Mouse (Mus musculus) lung, postnatal 14 days (tissue): ENCODE results near the gene Sugct.
"Not testable (repeated sequence)": the region's sequence is repeated elsewhere in the genome, so short reads cannot be mapped to it uniquely, and the experiment has no call there.

Experiments used
- DNase-seq: peaks from one replicate; pipeline ENCODE4 v3.0.0; 2021

Sugct gene

DNA sequence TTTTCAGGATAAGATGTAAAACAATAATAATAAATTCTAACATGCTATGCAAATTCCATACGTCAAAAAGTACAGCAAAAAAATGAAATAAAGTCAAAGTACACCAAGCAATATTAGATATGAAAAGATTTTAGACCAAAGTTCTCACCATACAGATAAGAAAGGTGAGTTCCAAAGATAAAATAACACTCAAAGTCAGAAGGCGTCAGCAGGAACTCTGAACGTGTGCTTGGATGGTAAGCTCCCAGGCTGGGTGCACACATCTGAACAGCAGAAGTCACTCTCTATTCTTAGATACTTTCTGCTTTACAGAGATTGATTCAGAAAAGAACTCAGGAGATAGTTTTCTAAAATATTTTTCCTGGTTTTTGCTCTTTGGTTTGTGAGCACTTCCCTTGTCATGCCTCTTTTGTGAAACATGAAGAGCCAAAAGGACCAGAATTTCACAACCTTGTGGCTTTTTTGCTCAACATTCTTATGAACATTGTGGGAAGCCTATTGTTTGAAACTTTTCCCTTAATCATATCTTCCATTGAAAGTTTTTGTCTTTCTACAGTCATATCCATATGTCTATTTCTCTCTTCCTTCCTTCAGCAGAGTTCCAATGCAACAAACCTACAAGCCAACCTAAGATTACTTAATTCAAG lies 110.0 kb downstream of the Sugct start:
- DNase-seq, result no peak

DNA sequence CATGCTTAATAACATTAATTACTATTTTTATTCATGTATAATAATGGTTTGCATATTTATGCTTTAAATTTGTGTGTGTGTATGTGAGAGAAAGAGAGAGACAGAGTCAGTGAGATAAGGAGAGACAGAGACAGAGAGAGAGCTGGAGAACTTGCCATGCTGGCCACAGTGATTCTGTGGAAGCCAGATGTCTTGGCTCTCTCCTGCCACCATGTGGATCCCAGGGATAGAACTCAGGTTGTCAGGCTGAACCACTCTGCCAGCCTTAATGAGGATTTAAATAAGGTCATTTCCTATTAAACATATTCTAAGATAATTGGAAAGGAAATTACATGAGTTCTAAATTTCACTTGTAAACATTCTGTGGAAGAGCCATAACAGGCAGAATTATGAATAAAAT lies 110.5 kb downstream of the Sugct start:
- no peak for DNase-seq

DNA sequence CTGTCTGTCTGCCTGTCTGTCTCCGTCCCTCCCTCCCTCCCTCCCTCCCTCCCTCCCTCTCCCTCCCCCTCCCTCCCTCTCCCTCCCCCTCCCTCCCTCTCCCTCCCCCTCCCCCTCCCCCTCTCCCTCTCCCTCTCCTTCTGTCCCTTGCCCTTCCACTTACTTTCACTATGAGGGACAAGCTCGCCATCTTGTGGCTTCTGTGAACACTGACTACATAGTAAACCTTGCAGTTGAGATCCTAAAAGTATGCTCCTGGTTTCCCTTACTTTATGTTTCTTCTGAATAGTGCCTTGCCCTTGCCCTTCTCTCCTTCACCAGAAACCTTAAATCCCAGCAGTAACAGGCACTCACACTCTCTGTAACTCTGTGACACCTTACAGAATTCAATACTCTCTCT lies 113.7 kb downstream of the Sugct start:
- no peak for DNase-seq

DNA sequence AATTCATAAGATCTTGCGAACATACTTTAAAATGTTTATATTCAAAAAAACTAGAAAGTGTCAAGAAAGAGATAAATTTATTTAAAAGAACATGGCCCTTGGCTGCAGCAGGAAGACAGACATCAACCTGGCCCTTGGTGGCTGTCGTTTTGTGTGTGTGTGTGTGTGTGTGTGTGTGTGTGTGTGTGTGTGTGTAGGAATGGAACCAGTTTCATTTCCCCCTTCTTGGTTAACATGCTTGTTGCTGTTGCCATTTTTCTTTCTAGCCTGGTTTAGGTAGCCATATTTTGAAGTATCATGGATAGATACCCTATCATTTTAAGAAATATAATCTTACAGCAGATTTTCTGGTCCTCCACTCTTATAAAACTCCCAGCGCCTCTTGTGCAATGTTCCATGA lies 136.0 kb downstream of the Sugct start:
- no peak for DNase-seq

DNA sequence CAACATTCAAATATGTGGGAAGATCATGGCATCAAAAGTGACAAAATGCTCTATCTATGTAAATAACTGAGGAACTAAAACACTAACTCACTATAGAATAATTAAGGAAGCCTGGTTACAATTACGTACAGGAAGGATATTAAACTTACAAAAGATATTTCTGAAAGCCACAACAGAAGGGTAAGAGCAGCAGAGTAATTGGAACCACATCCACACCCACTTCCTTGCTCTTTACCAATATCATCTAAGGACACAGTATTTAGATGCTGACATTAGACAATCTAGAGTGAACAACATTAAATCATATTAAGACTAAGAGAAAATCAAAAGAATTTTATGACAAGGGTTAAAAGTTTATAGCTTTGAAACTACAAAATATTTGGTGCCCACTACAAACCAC lies 159.0 kb downstream of the Sugct start:
- no peak for DNase-seq

DNA sequence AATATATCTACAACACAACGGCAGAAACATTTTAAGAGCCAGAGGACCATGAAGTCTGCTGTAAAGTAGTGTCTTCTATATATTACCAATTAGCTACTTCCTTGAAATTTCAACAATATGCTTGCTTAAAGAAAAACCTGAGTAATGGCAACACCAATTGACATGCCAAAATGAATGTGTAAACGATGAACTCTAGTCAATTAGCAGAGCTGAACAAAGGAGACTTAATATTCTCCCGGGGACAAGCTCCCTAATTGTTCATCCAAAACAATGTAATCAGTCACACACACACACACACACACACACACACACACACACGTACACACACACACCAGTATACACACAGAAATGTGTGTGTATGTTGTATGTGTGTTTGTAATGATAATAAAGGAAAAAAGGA lies 160.5 kb downstream of the Sugct start:
- DNase-seq, result no peak

DNA sequence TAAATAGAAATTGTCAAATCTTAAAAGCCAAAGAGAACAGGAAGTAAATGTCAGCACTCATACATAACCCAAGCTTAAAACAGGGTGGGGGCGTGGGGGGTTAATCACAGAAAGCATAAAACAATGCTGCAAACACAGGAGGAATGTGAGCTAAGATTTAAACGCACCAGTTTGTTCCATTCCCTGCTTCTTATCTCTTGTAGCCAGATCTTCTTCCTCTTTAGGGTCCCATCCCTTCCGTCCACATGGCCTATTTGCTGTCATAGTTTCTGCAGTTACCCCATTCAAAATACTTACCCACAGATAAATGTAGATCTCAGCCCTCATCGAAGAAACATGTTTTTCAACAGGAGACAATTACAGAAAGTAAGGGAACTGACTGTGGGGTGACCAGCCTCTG lies 160.9 kb downstream of the Sugct start:
- no peak for DNase-seq

DNA sequence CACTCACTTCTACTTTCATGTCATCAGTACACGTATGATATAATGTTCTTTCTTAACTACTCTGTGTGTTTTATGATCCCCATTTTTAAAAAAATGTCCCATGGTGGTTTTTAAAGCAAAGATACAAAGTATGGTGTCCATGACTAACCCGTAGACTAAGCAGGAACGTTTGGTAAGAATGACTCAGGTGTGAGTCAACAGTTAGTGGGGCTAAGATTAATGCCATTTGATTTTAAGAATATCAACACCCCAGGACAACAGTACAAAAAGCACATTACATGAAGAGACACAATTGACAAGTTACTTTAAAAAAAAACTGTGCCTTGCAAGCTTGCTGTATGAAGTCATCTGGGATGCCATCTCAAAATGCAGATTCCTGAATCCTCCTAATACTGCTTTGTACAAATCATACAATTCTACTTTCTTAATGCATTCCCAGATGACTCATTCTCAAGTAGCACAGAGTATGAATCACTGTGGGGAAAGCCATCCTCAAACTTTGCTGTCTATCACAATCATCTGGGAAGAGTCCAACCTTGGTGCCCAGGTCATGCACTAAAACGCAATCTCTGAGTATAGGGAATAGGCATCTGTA lies 184.1 kb downstream of the Sugct start:
- DNase-seq, result no peak

DNA sequence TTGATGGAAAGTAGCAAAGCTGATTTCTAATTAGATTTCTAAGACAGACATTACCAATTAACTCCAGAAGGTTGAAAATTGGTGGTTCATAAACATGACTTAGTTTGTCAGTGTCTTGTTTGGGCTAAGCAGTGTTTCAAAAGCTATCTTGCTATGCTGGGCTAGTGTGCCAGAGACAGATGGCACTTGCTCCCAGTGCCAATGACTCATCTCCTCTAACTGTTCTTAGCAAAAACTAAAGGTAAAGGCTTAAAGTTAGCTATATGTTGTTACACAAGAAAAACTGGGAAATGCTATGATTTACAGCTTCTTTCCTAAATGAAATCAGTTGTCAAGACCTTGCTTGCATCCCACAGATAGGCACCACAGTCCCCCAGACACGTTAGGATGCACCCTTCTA lies 200.4 kb downstream of the Sugct start:
- no peak for DNase-seq

DNA sequence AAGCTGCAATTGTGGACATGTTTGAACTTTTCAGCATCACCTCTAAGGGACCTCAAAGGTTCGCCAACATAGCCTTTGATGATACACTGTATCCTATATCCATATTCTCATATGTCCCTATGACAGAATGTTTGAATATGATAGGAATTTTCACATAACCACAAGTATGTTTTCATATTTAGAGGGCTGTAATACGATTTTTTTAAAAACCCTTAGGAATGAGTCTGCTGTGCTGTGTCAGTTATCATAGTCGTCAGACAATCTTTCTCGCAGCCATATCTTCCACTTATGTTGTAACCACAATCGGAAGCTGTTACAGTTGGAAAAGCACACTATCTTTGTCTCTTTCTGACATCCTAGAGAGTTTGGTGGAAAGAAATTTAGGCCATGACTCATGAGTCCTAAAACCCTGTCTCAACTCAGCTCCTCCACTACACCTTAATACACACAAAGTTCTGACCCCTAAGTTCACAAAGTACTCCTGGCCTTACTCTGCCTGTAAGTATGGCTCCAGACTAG lies 201.2 kb downstream of the Sugct start:
- DNase-seq, result no peak

DNA sequence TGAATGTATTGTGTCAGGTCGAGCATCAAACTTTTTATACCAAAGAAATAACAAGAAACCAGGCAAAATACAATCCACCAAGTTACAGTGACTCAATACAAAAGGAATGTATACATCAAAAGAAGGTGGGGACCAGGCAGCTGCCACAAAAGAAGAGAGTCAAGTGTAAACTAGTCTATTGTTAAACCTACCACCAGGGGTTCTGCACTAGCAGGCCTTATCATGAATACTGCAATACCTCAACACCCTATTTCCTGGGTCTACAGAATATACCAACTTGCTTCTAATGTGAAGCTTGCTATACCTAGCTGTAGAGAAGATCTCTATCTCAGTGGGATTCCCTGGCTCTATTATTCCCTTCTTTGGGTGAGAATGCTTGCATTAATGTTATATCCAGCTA lies 237.4 kb downstream of the Sugct start:
- DNase-seq, result not testable (repeated sequence)

DNA sequence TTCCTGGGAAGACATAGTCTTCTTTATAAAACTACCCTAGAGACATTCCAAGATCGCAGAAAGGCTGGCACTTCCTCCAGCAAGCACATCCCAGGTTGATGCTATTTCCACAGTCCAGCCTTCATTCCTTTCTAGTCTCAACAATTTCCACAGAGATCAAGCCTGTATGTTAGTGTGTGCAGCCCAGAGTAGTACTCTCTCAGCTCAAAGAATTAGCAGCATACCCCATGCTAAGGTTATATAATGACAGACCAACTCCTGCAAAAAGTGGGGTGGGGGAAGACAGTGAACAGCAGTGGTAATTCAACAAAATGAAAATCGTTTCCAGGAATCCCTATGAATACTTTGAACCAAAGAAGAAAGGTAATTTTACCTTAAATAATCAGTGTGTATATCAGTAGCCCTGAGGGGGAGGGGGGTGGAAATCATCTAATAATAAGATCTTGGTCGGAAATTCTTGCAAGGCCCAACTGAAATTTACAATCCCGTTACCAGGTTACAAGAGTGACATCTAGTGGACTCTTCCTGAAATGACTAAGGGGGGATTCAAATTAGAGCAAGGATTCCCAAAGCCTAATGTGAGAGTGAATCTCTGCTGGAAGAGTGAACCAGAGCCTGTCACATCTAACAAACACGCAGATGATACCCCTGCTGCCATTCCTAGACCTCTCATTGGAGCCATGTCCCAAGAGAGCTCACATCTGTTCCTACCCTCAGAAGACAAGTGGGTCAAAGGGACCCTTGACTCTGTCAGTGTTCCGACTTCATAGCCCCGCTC lies 263.0 kb downstream of the Sugct start:
- no peak for DNase-seq

DNA sequence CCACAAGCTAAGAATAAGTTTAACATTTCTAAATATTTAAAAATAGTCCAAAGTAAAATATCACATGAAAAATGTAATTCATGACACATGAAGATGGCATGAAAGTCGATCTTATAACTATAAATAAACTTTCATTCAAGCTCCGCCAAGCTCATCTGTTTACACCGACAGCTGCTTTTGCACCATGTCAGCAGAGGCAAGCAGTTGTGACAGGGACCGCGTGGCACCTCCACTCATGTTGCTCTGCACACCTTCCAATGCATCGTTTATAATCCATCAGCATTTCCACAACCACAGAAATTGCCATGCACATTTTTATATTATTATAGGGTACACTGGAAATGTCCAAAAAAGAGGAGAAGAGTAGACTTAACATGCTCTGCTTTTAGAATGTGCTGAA lies 273.5 kb downstream of the Sugct start:
- DNase-seq, result no peak

DNA sequence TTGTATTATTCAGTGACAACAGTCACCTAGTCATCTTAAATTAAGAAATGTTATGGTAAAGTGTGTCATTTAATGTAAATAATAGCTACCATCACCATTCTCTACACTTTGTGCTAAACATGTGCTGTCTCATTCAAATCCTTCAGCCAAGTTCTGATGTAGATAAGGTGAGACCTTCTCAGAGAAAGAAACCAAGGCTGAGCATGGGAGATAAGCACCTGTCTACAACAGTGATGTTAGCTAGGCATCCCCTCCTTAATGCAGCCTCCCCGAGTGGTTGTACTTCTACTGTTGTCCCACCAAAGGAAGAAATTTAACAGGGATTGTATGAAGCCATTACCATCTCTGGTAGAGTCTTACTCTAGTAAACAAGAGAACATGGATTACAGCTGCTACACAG lies 274.8 kb downstream of the Sugct start:
- DNase-seq, result no peak

DNA sequence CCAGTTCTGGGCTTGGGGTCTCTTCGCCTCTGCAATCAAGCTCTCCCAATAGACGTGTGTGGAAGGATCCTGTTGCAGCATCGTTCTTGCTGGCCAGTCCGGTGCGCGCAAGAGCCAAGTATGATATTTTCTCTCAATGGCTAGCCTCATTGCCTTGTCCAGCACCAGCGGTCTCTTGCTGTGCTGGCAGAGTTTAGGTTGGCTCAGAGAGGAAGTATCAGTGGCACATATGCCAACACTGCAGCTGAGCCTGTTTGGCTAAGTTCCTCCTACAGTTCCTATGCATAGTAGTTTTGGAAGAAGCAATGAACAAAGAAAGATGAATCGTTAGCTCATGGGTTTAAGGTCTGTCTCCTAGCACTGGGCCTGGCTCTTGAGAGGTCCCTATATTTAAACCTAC lies 352.5 kb downstream of the Sugct start:
- no peak for DNase-seq

DNA sequence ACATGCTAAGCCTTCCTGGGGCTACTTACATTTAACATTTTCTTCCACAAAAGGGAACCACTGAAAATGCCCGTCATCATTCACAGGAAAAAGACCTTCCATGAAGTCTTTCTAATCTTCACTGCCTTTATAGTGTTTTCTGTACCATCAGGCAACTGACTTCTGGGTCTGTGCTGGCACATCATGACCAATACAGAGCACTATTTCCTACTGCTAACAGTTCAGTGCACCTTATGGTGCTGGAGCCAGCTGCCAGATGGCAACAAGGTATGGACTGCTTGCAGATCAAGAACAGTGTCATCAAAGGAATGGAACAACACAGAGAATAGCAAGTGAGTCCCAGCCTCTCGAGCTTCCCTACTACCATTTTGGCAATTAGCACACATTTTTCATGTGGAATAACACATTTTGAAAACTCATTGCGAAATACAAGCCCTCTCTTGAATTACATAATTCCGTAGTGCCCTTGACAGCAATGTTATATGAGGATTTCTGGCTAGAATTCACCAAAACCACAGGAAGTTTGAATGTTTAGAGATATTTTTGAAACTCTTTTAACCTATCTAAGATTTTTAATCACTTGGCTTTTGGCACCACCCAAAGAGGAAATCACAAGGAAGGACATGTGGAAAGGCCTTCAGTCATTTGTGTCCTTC lies 359.3 kb downstream of the Sugct start:
- no peak for DNase-seq

DNA sequence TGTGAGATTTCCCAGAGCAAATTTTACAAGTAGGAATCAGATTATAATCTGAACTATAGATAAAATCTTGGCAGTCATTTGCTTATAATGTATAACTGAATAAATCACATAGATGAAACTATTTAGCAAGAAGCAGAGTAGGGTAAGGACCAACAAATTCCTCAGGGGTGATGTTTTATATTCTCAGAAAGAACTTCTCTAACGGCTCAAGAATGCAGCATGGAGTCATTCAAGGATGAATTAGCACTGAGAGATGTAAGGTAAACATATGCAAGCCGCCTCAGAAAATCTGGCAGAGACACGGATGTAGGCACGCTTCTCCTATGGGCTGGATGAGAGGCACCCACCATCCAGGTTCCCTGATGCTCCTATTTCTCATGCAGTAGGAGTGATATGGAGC lies 368.5 kb downstream of the Sugct start:
- no peak for DNase-seq

DNA sequence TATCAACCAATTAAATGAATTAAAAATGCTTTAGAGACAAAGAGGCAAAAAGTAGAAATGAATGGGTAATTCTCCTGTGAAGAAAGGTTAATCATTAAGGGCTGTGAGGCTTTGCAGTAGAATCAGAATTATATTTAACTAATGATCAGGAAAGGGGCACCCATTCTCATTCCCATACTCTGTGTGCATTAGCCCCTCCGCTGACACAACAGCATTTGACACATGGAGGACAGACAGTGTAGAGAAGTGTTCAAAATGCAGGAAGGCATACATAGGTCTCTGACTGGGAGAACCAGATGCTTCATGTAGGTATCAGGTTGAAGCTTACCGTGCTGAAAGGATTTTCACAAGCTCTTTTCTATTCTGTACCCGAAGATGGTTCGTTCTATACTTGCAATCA lies 393.8 kb downstream of the Sugct start:
- no peak for DNase-seq

DNA sequence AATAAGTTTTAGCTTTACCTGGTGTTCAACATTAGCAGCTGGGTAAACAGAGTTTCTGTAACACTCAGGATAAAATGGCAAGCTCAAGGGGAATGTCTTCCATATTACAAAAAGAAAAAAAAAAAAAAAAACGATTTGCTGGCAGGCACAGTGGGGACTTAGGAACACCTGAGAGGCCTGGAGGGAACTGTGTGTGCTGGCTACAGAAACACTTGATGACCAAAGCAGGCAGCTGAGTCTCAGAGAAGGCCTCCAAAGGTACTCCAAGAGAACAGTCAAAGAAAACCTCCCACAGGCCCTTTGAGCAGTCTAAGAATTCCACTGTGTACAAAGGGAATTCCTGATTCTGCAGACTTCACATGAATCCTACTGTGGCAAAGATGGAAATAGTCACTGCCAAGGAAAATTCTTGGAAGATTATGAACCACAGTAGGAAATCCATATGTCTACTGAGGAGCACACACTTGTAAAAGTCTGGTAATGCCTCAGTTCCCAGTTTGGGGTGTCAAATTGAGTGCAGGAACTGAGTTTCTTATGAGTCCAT lies 397.8 kb downstream of the Sugct start:
- DNase-seq, result no peak

DNA sequence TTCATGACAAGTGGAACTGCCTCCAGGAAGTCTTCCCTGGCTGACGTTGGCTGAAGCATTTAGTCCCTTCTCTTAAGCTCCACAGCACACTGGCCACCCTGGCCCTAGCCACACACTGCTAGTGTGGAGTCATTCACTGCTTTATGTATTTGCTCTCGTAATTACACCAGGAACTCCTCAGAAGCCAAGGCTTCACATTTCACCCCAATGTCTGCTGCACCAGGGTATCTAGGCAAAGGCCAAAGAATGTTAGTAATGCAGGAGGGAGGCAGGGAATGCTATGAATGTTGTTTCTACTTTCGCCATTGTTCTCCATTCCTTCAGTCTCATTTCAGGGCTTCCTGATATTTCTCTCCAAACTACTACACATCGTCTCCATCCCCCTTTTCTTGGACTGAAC lies 398.4 kb downstream of the Sugct start:
- no peak for DNase-seq

DNA sequence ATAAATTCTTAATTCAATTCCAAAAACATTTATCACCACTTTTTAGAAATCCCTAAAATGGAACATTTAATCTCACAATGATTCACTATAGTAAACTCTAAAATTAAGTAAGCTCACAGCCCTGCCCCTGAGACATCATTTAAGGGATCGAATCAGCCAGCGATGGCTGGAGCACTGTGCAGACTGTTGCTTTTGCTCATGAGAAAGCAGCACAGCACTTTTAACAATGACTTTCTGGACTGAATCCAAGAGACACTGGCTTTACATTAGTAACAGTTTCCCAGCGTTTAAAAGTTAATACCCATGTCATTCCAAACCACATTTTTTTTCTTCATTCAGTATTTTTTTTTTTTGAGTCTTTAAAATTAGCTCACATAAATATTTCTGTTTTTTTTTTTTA lies 398.9 kb downstream of the Sugct start:
- DNase-seq, result no peak

DNA sequence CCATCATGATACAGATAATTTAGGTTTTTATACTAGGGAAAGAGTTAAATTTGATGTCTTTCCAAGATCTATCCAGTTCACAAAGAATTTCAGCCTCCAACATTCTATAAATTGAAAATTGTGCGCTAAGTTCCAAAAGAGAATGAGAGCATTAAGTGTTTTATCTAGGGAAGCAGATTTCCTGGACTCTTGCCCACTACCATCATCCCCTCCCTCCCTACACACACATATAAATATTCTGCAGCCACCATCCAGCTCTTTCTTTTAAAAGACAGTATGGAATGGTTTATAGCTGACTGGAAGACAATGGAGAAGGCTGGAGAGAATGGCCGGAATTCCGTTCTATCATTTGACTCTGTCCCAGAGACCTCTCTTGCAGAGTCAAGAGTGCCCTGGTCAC lies 404.3 kb downstream of the Sugct start:
- DNase-seq, result no peak

DNA sequence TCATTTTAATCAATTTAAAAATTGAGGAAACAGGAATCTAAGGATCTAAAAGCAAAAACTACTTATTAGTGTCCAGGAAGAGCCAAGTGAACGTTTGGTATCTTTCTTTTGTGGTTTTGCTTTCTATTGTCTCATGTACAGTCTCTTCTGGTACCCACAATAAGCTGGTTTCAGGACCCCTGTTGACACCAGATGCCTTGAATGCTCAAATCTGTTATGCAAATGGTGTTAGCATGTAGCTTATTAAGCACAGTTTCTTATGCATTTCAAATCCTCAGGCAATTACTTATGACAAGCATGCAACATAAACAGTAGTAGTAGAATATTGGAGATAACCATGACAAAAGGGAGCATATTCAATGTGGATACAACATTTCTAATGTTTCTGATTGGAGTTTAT lies 407.0 kb downstream of the Sugct start:
- no peak for DNase-seq

DNA sequence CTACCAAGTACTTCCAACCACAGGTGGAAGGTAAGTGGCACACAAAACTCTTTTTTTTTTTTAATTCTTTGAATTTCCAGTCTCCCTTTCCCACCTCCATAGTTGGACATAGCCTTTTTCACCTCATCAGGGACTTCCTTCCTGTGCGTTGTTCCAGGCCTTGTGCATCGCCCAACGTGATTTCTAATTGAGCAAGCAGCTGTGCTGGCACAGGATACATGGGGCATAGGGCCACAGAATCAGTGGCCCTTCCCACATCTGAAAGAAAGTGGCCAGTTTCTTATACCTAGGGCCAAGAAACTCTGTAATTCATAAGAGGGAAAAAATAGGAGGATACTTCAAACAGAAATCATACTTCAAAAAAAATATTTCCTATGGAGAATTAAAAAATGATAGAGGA lies 449.4 kb downstream of the Sugct start:
- no peak for DNase-seq
